Mouse (Mus musculus): ENCODE data around the gene Dlat. TPM values are rescaled to one million over a fixed set of nuclear protein-coding genes. Genes with fewer than 3 reads are reported as not detected.

The Dlat gene
- polyA plus RNA-seq, 1 experiment from 2014 or later: 43.6 TPM

GRCm38 (mm10) chr9:50693631-50694030 lies 34.1 kb upstream of the Dlat start:
- Histone ChIP-seq H3K9ac (ENCODE audit: low read length) (no peak overlapping the region), H3K9me3 (ENCODE audit: control insufficient read depth, low read length) (no peaks in the 10 kb centered on the region), H3K36me3 (ENCODE audit: control insufficient read depth, insufficient read depth, low read length) (no peaks in the 10 kb centered on the region), H3K4me3 (ENCODE audit: low read length) (no peak overlapping the region), H3K4me2 (ENCODE audit: low read depth, low read length) (no peak overlapping the region), H3K27me3 (ENCODE audit: control insufficient read depth, insufficient read depth, low read depth, low read length) (peaks cover under 1% of the 10 kb centered on the region; the same call in 1 of the 2 replicates), H3K4me1 (replicated peaks; ENCODE audit: control insufficient read depth, insufficient read depth, low read length) (peaks cover 11% of the 10 kb centered on the region), H3K27ac (ENCODE audit: low read length) (no peak overlapping the region)
- peak; percentile 36; the same call in 1 of the 2 replicates for ATAC-seq (ENCODE audit: low read depth)
- WGBS: 20% methylated on average over 10 of the region's 10 CpGs

GRCm38 (mm10) chr9:50692626-50693580 lies 33.3 kb upstream of the Dlat start:
- Histone ChIP-seq H3K9ac (ENCODE audit: low read length) (no peak overlapping the region), H3K4me1 (replicated peaks; ENCODE audit: control insufficient read depth, insufficient read depth, low read length) (peaks cover 5% of the 10 kb centered on the region; the same call in 1 of the 2 replicates), H3K27me3 (ENCODE audit: control insufficient read depth, insufficient read depth, low read depth, low read length) (no peaks in the 10 kb centered on the region), H3K4me2 (ENCODE audit: low read depth, low read length) (no peak overlapping the region), H3K4me3 (ENCODE audit: low read length) (no peak overlapping the region), H3K27ac (ENCODE audit: low read length) (no peak overlapping the region), H3K9me3 (ENCODE audit: control insufficient read depth, low read length) (no peaks in the 10 kb centered on the region), H3K36me3 (ENCODE audit: control insufficient read depth, insufficient read depth, low read length) (no peaks in the 10 kb centered on the region)
- WGBS: 27% methylated on average over 13 of the region's 13 CpGs
- ATAC-seq (ENCODE audit: low read depth): no peak

DNA sequence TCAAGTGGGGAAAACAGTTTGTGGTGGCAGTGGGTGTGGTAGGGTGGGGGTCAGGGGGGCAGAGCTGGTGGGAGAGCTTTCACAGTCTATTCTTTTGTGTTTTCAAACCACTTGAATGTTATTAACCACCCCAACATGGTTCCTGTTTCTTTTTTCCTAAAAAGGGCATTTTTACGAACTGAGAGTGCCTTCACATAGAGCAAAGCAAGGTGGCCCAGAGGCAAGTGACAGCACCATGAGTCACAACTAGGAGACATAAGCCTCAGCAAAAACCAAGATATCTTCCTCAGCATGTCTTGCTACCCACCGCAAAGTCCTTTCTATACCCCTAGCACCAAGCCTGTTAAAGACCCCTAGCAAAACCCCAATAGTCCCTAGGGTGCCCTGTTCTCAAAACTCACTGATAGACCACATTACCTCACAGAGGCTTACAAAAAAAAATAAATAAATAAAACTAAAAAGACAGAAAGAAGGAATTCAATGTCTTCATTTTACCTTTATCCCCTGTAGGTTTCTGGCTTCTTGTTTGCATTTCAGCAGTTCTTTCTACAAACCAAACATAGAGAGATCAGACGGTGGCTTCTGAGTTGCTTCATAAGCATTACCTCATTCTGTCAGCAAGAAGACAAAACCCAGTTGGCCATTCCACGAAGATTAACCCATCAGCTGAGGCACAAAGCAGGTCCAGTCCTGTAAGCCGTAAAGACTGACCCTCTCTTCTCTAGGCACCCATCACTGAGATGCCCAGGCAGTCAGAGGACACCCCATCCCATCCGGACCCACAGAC lies 27.5 kb upstream of the Dlat start:
- Histone ChIP-seq H3K4me2 (ENCODE audit: low read depth, low read length) (no peak overlapping the region), H3K9ac (ENCODE audit: low read length) (no peak overlapping the region), H3K27ac (ENCODE audit: low read length) (no peak overlapping the region), H3K4me1 (replicated peaks; ENCODE audit: control insufficient read depth, insufficient read depth, low read length) (no peaks in the 10 kb centered on the region), H3K9me3 (ENCODE audit: control insufficient read depth, low read length) (no peaks in the 10 kb centered on the region), H3K36me3 (ENCODE audit: control insufficient read depth, insufficient read depth, low read length) (no peaks in the 10 kb centered on the region; the same call in 1 of the 2 replicates), H3K27me3 (ENCODE audit: control insufficient read depth, insufficient read depth, low read depth, low read length) (no peaks in the 10 kb centered on the region), H3K4me3 (ENCODE audit: low read length) (no peak overlapping the region)
- WGBS: 70% methylated on average over 6 of the region's 6 CpGs
- ATAC-seq (ENCODE audit: low read depth): no peak

DNA sequence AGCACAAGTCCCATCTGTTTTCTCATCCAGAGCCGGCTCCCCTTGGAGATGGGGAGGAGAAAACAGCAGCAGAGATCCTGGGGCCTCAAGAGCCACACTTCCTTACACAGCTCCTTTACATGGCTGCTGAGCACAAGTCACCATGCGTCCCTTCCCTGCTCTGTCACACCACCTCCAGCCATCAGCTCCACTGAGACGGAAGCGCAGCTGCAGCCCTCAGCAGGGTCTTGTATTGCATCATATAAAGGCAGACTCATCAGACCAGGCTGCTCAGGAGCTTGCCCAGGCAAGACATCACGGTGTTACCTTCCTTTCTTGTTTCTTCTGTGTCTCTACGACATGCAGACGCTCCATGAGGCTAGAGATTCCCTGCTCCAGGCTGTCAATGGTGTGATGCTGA lies 22.1 kb upstream of the Dlat start:
- no peak for ATAC-seq (ENCODE audit: low read depth)
- no peak overlapping the region for H3K4me2 ChIP-seq (ENCODE audit: low read depth, low read length)
- no peak overlapping the region for H3K9ac ChIP-seq (ENCODE audit: low read length)
- no peak overlapping the region for H3K4me3 ChIP-seq (ENCODE audit: low read length)
- H3K36me3 ChIP-seq (ENCODE audit: control insufficient read depth, insufficient read depth, low read length): no peaks in the 10 kb centered on the region; the same call in 1 of the 2 replicates
- no peak overlapping the region for H3K27ac ChIP-seq (ENCODE audit: low read length)
- WGBS: 66% methylated on average over 7 of the region's 7 CpGs
- no peaks in the 10 kb centered on the region for H3K4me1 ChIP-seq (replicated peaks; ENCODE audit: control insufficient read depth, insufficient read depth, low read length)
- no peaks in the 10 kb centered on the region for H3K27me3 ChIP-seq (ENCODE audit: control insufficient read depth, insufficient read depth, low read depth, low read length)
- no peaks in the 10 kb centered on the region for H3K9me3 ChIP-seq (ENCODE audit: control insufficient read depth, low read length)

DNA sequence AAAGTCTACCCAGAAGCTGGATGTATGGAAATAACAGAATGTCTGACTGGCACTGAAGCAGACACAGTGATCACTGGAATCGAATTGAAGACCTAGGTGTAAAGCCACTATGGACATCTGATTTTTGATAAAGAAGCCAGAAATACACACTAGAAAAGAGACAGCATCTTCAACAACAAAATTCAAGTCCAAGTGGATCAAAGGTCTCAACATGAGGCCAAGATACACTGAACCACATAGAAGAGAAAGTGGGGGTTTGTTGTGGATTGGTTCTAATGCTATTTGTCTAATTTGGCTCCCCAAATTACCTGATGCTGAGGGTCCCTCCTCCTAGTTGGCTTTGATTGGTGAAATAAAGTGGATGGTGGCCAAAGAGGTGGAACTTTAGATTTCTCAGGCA lies 19.8 kb upstream of the Dlat start:
- H3K27ac ChIP-seq (ENCODE audit: low read length): no peak overlapping the region
- no peak overlapping the region for H3K4me2 ChIP-seq (ENCODE audit: low read depth, low read length)
- H3K4me3 ChIP-seq (ENCODE audit: low read length): no peak overlapping the region
- H3K4me1 ChIP-seq (replicated peaks; ENCODE audit: control insufficient read depth, insufficient read depth, low read length): no peaks in the 10 kb centered on the region
- 67% methylated on average over 1 of the region's 1 CpGs for WGBS
- no peaks in the 10 kb centered on the region for H3K9me3 ChIP-seq (ENCODE audit: control insufficient read depth, low read length)
- no peak for ATAC-seq (ENCODE audit: low read depth)
- no peaks in the 10 kb centered on the region; the same call in 1 of the 2 replicates for H3K36me3 ChIP-seq (ENCODE audit: control insufficient read depth, insufficient read depth, low read length)
- H3K9ac ChIP-seq (ENCODE audit: low read length): no peak overlapping the region
- no peaks in the 10 kb centered on the region for H3K27me3 ChIP-seq (ENCODE audit: control insufficient read depth, insufficient read depth, low read depth, low read length)

GRCm38 (mm10) chr9:50674771-50675170 lies 15.2 kb upstream of the Dlat start:
- Histone ChIP-seq H3K36me3 (ENCODE audit: control insufficient read depth, insufficient read depth, low read length) (no peaks in the 10 kb centered on the region), H3K4me3 (ENCODE audit: low read length) (no peak overlapping the region), H3K9ac (ENCODE audit: low read length) (no peak overlapping the region), H3K4me1 (replicated peaks; ENCODE audit: control insufficient read depth, insufficient read depth, low read length) (no peaks in the 10 kb centered on the region), H3K9me3 (ENCODE audit: control insufficient read depth, low read length) (no peaks in the 10 kb centered on the region), H3K27me3 (ENCODE audit: control insufficient read depth, insufficient read depth, low read depth, low read length) (no peaks in the 10 kb centered on the region), H3K27ac (ENCODE audit: low read length) (no peak overlapping the region), H3K4me2 (ENCODE audit: low read depth, low read length) (no peak overlapping the region)
- no peak for ATAC-seq (ENCODE audit: low read depth)
- WGBS: 22% methylated on average over 1 of the region's 1 CpGs

- Histone ChIP-seq H3K36me3 (ENCODE audit: control insufficient read depth, insufficient read depth, low read length) (no peaks in the 10 kb centered on the region), H3K4me1 (replicated peaks; ENCODE audit: control insufficient read depth, insufficient read depth, low read length) (no peaks in the 10 kb centered on the region), H3K4me2 (ENCODE audit: low read depth, low read length) (no peak overlapping the region), H3K9ac (ENCODE audit: low read length) (no peak overlapping the region), H3K27me3 (ENCODE audit: control insufficient read depth, insufficient read depth, low read depth, low read length) (no peaks in the 10 kb centered on the region), H3K27ac (ENCODE audit: low read length) (no peak overlapping the region), H3K9me3 (ENCODE audit: control insufficient read depth, low read length) (no peaks in the 10 kb centered on the region), H3K4me3 (ENCODE audit: low read length) (no peak overlapping the region)
- WGBS: 31% methylated on average over 5 of the region's 5 CpGs
- no peak for ATAC-seq (ENCODE audit: low read depth)
These were observed 11.1 kb upstream of the Dlat start for GRCm38 (mm10) chr9:50670690-50671089.

GRCm38 (mm10) chr9:50667579-50668498 lies 8.3 kb upstream of the Dlat start:
- Histone ChIP-seq H3K9ac (ENCODE audit: low read length) (no peak overlapping the region), H3K4me3 (ENCODE audit: low read length) (no peak overlapping the region), H3K4me2 (ENCODE audit: low read depth, low read length) (no peak overlapping the region), H3K9me3 (ENCODE audit: control insufficient read depth, low read length) (no peaks in the 10 kb centered on the region), H3K27ac (ENCODE audit: low read length) (no peak overlapping the region), H3K4me1 (replicated peaks; ENCODE audit: control insufficient read depth, insufficient read depth, low read length) (no peaks in the 10 kb centered on the region), H3K27me3 (ENCODE audit: control insufficient read depth, insufficient read depth, low read depth, low read length) (no peaks in the 10 kb centered on the region), H3K36me3 (ENCODE audit: control insufficient read depth, insufficient read depth, low read length) (no peaks in the 10 kb centered on the region)
- 0 out of 2 replicates have a peak, but pooled peaks have one; percentile 45 for ATAC-seq (ENCODE audit: low read depth)
- 67% methylated on average over 8 of the region's 8 CpGs for WGBS
